Mouse (Mus musculus) neural tube, embryonic 12.5 days (tissue): ENCODE measurements around the gene Colgalt2. TPM values are rescaled to one million over a fixed set of nuclear protein-coding genes. Genes with fewer than 3 reads are reported as not detected.

Experiments used
- ATAC-seq: fragments of 200-750 bp; cut with Nextera tagmentation; 2 replicates; pipeline ENCODE4 v1.8.0; 2017; ENCODE audit warnings: low read depth, mild to moderate bottlenecking, moderate TSS enrichment, moderate library complexity; ENCODE audit not compliant: low FRiP score
- H3K27ac ChIP-seq: fragments of 300-500 bp; sonication (generic); 2 replicates; pipeline ENCODE4 v1.5.1; 2016
- H3K27me3 ChIP-seq: fragments of 300-500 bp; sonication (generic); replicated peaks from 2 replicates; pipeline ENCODE4 v1.6.1; 2016; ENCODE audit warnings: mild to moderate bottlenecking
- H3K36me3 ChIP-seq: fragments of 300-500 bp; sonication (generic); 2 replicates; pipeline ENCODE4 v1.6.1; 2016; ENCODE audit warnings: mild to moderate bottlenecking
- H3K4me1 ChIP-seq: fragments of 300-500 bp; sonication (generic); 2 replicates; pipeline ENCODE4 v1.6.1; 2016
- H3K4me2 ChIP-seq: fragments of 300-500 bp; sonication (generic); replicated peaks from 2 replicates; pipeline ENCODE4 v1.6.1; 2016; ENCODE audit warnings: mild to moderate bottlenecking
- H3K4me3 ChIP-seq: fragments of 300-500 bp; sonication (generic); 2 replicates; pipeline ENCODE4 v1.5.1; 2016
- H3K9ac ChIP-seq: fragments of 300-500 bp; sonication (generic); 2 replicates; pipeline ENCODE4 v1.6.1; 2016; ENCODE audit warnings: mild to moderate bottlenecking
- H3K9me3 ChIP-seq: fragments of 300-500 bp; sonication (generic); 2 replicates; pipeline ENCODE4 v1.6.1; 2016; ENCODE audit warnings: mild to moderate bottlenecking
- WGBS: fragments of 180-500 bp; shearing (Covaris S2); methylation state at CpG from one replicate; pipeline ENCODE4 v1.1.7; 2016; 5-methylcytosine and 5-hydroxymethylcytosine counted together
- polyA plus RNA-seq: library from polyadenylated mRNA; unstranded; fragments of >200 nt; fragmentation: Nextera tagmentation; extraction: Ambion mirVana; gene quantifications from 2 replicates; pipeline ENCODE4 v1.2.1, GENCODE M21; 2016

Gene Colgalt2
- polyA plus RNA-seq, 1 experiment from 2014 or later, result 3.0 TPM

- no peaks in the 10 kb centered on the region for H3K27me3 ChIP-seq
- peaks cover 4% of the 10 kb centered on the region; the same call in 1 of the 2 replicates for H3K4me1 ChIP-seq
- ATAC-seq, result peak; percentile 73
- H3K4me2 ChIP-seq, result no peak overlapping the region
- no peaks in the 10 kb centered on the region for H3K9me3 ChIP-seq
- 33% methylated on average over 6 of the region's 6 CpGs for WGBS
- H3K4me3 ChIP-seq, result no peak overlapping the region
- no peak overlapping the region for H3K27ac ChIP-seq
- H3K9ac ChIP-seq, result no peak overlapping the region
- peaks cover 5% of the 10 kb centered on the region; the same call in 1 of the 2 replicates for H3K36me3 ChIP-seq
Observed at GRCm38 (mm10) chr1:152524987-152525648, 125.5 kb downstream of the Colgalt2 start.

DNA sequence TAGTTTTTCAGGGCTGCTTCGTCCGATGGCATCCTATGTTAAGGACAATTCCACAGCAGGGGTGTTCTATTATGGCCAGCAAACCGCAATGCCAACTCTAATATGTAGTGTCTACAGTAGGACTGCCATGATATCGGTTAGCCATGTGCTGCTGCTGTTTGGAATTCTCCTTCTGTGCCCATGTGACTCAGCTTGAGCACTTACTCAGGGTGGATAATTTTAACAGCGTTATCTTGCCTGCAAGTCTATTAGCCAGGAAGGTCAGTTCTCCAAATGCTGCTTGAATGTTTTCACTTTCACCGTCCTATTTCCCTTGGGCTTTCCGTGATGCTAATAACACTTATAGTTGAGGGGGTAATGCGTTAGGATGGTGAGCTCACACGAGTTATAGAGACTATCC, 126.5 kb downstream of the Colgalt2 start:
- WGBS, result 72% methylated on average over 9 of the region's 9 CpGs
- peaks cover 5% of the 10 kb centered on the region; the same call in 1 of the 2 replicates for H3K36me3 ChIP-seq
- no peaks in the 10 kb centered on the region for H3K27me3 ChIP-seq
- no peaks in the 10 kb centered on the region for H3K9me3 ChIP-seq
- H3K4me3 ChIP-seq, result no peak overlapping the region
- no peak overlapping the region for H3K27ac ChIP-seq
- H3K9ac ChIP-seq, result no peak overlapping the region
- no peak for ATAC-seq
- H3K4me1 ChIP-seq, result peaks cover 4% of the 10 kb centered on the region; the same call in 1 of the 2 replicates
- H3K4me2 ChIP-seq, result no peak overlapping the region

- Histone ChIP-seq H3K9me3 (no peaks in the 10 kb centered on the region), H3K4me2 (no peak overlapping the region), H3K36me3 (peaks cover 2% of the 10 kb centered on the region; the same call in 1 of the 2 replicates), H3K4me1 (peaks cover 4% of the 10 kb centered on the region; the same call in 1 of the 2 replicates), H3K9ac (no peak overlapping the region), H3K27me3 (no peaks in the 10 kb centered on the region), H3K4me3 (no peak overlapping the region), H3K27ac (no peak overlapping the region)
- no peak for ATAC-seq
- 87% methylated on average over 6 of the region's 6 CpGs for WGBS
Observed at GRCm38 (mm10) chr1:152528214-152528613, 128.6 kb downstream of the Colgalt2 start.

DNA sequence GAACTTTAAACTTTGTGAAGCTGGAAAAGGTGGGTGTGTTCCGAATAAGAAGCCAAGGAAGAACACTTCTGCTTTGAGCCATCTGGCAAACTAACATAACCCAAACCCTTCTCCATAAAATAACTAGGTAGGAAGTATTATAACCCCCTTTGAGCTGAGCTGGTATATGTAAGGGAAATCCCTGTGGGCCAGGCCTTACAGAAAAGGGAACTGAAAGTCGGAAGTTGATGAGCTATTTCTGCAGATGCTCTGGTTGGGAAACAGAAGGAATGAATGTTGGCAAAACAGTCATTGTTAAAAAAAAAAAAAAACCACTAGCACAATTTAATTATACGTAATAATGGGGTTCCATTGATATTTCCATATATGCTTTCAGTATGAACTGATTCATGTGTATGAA, 129.1 kb downstream of the Colgalt2 start:
- no peak overlapping the region for H3K4me3 ChIP-seq
- H3K27ac ChIP-seq, result no peak overlapping the region
- peaks cover 4% of the 10 kb centered on the region; the same call in 1 of the 2 replicates for H3K4me1 ChIP-seq
- H3K4me2 ChIP-seq, result no peak overlapping the region
- 92% methylated on average over 3 of the region's 3 CpGs for WGBS
- no peak for ATAC-seq
- no peaks in the 10 kb centered on the region for H3K9me3 ChIP-seq
- H3K27me3 ChIP-seq, result no peaks in the 10 kb centered on the region
- H3K9ac ChIP-seq, result no peak overlapping the region
- no peaks in the 10 kb centered on the region; the same call in 1 of the 2 replicates for H3K36me3 ChIP-seq

DNA sequence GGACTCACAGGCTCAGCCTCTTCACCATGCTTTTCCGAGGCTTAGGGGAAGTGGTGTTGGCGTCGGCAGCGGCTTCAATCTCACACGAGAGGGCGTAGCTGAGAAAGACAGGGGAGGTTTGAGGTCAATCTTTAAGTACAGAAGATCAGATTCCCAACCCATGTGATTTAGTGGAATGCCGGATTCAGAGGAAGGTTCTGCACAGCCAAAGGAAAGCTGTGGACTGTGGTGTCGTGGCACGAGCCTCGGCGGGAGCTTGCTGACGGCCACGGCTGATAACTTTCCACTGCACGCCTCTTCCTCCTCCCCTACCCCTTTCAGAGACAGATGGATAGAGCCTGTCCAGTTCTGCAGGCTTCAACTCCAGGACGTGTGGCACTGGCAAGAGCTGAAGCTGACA, 131.9 kb downstream of the Colgalt2 start:
- Histone ChIP-seq H3K4me3 (no peak overlapping the region), H3K4me2 (no peak overlapping the region; the same call in 1 of the 2 replicates), H3K27me3 (no peaks in the 10 kb centered on the region), H3K9me3 (no peaks in the 10 kb centered on the region), H3K9ac (no peak overlapping the region), H3K4me1 (no peaks in the 10 kb centered on the region; the same call in 1 of the 2 replicates), H3K36me3 (peaks cover 1% of the 10 kb centered on the region; the same call in 1 of the 2 replicates), H3K27ac (no peak overlapping the region)
- 72% methylated on average over 15 of the region's 15 CpGs for WGBS
- no peak for ATAC-seq

- ATAC-seq, result no peak
- no peak overlapping the region for H3K4me3 ChIP-seq
- 86% methylated on average over 7 of the region's 7 CpGs for whole genome bisulfite sequencing
- H3K36me3 ChIP-seq, result peaks cover 10% of the 10 kb centered on the region
- H3K4me1 ChIP-seq, result no peaks in the 10 kb centered on the region; the same call in 1 of the 2 replicates
- H3K27me3 ChIP-seq, result no peaks in the 10 kb centered on the region
- no peaks in the 10 kb centered on the region for H3K9me3 ChIP-seq
- no peak overlapping the region for H3K27ac ChIP-seq
- H3K4me2 ChIP-seq, result no peak overlapping the region
- H3K9ac ChIP-seq, result no peak overlapping the region
Observed at GRCm38 (mm10) chr1:152534531-152534930, 134.9 kb downstream of the Colgalt2 start.

GRCm38 (mm10) chr1:152536416-152537018, 136.9 kb downstream of the Colgalt2 start:
- H3K4me2 ChIP-seq, result no peak overlapping the region
- no peaks in the 10 kb centered on the region; the same call in 1 of the 2 replicates for H3K4me1 ChIP-seq
- H3K27ac ChIP-seq, result no peak overlapping the region; the same call in 1 of the 2 replicates
- no peak overlapping the region for H3K9ac ChIP-seq
- H3K27me3 ChIP-seq, result no peaks in the 10 kb centered on the region
- H3K36me3 ChIP-seq, result peaks cover 13% of the 10 kb centered on the region
- no peaks in the 10 kb centered on the region for H3K9me3 ChIP-seq
- ATAC-seq, result peak; percentile 53
- 45% methylated on average over 16 of the region's 16 CpGs for WGBS
- H3K4me3 ChIP-seq, result no peak overlapping the region

GRCm38 (mm10) chr1:152537186-152537585, 137.6 kb downstream of the Colgalt2 start:
- Histone ChIP-seq H3K9ac (no peak overlapping the region), H3K27ac (no peak overlapping the region), H3K4me1 (no peaks in the 10 kb centered on the region; the same call in 1 of the 2 replicates), H3K9me3 (no peaks in the 10 kb centered on the region), H3K36me3 (peaks cover 13% of the 10 kb centered on the region), H3K27me3 (no peaks in the 10 kb centered on the region), H3K4me2 (no peak overlapping the region), H3K4me3 (no peak overlapping the region)
- WGBS, result 86% methylated on average over 13 of the region's 13 CpGs
- ATAC-seq, result 0 out of 2 replicates have a peak, but pooled peaks have one; percentile 41

- Histone ChIP-seq H3K27me3 (no peaks in the 10 kb centered on the region), H3K9me3 (no peaks in the 10 kb centered on the region), H3K4me1 (no peaks in the 10 kb centered on the region; the same call in 1 of the 2 replicates), H3K4me3 (no peak overlapping the region), H3K4me2 (no peak overlapping the region), H3K27ac (no peak overlapping the region), H3K36me3 (peaks cover 18% of the 10 kb centered on the region), H3K9ac (no peak overlapping the region)
- no peak for ATAC-seq
- 89% methylated on average over 4 of the region's 4 CpGs for WGBS
Observed at GRCm38 (mm10) chr1:152538817-152539216, 139.2 kb downstream of the Colgalt2 start.

DNA sequence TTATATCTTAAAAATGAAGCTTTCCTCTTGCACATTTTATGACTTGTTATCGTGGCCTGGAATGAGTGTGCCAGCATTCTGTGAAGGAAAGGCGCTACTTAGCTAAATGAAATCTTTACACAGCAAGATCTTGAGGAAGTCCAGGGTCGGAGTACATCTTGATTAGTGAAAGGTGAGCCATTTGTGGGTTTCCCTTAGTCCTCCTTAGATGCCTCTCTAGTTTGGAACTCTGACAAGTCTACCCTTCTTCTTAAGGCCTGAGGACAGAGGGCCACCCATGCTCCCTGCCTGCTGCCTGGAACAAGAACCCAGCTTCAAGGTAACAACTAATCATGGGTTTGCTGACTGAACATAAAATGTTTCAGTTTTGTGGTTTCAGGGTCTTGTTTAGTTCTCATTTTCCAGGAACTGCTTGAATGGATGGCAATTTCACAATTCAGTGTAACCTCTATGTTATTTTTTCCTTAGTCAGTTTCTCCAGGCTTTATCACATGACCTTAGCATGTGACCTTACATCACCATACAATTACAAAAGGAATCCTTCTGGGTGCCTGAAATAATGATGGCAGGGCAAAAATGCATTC, 140.8 kb downstream of the Colgalt2 start:
- H3K4me2 ChIP-seq, result no peak overlapping the region
- H3K9ac ChIP-seq, result no peak overlapping the region
- peaks cover 22% of the 10 kb centered on the region for H3K36me3 ChIP-seq
- no peaks in the 10 kb centered on the region for H3K27me3 ChIP-seq
- H3K4me3 ChIP-seq, result no peak overlapping the region
- no peak for ATAC-seq
- H3K27ac ChIP-seq, result no peak overlapping the region
- no peaks in the 10 kb centered on the region for H3K9me3 ChIP-seq
- WGBS, result 90% methylated on average over 3 of the region's 3 CpGs
- H3K4me1 ChIP-seq, result no peaks in the 10 kb centered on the region; the same call in 1 of the 2 replicates

- Histone ChIP-seq H3K4me1 (no peaks in the 10 kb centered on the region), H3K9ac (no peak overlapping the region), H3K4me3 (no peak overlapping the region), H3K9me3 (no peaks in the 10 kb centered on the region), H3K36me3 (peaks cover 21% of the 10 kb centered on the region), H3K4me2 (no peak overlapping the region), H3K27ac (no peak overlapping the region), H3K27me3 (no peaks in the 10 kb centered on the region)
- no peak for ATAC-seq
- 91% methylated on average over 6 of the region's 6 CpGs for WGBS
Observed at GRCm38 (mm10) chr1:152542747-152543378, 143.2 kb downstream of the Colgalt2 start.
